Mouse (Mus musculus): ENCODE measurements at regions not wholly inside any gene's neighbourhood (a gene's known extent, or its start where the extent isn't known, plus 50 kb on each side); places are given as distances from the start of the nearest gene placed in this dataset.

DNA sequence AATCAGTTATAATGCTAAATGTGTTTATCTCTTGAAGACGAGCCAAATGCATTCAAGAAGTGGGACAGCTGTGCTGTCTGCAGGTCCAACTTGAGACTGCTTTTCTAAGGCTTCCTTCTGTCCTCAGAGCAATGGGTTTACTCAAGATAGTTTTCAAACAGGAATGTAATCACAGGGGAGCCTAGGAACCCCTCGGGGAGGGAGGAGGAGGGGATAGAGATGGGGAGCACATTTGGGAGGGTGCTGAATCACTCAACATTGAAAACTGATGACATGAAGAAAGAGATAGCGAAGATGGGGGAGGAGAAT lies 56.5 kb upstream of the Frem1 start:
- TF ChIP-seq CTCF (IDR thresholded peaks at IDR 0.05; ENCODE audit: low read depth, low read length), result no peak
- no peak for TF ChIP-seq TAL1 (conservative IDR thresholded peaks at IDR 0.05; ENCODE audit: low read depth, low read length)

Measured in G1E (cell line).